Mouse (Mus musculus) heart, adult 2 months (tissue): ENCODE measurements around the gene Zer1. TPM values are rescaled to one million over a fixed set of nuclear protein-coding genes. Genes with fewer than 3 reads are reported as not detected.
"Not testable (repeated sequence)": the region's sequence is repeated elsewhere in the genome, so short reads cannot be mapped to it uniquely, and the experiment has no call there.

Experiments
- DNase-seq, 2 experiments: peaks; one replicate each; pipeline ENCODE4 v3.0.0; 2021
- H3K27ac ChIP-seq: fragments of 200-600 bp; 2 replicates; pipeline ENCODE4 v1.8.1; 2022
- H3K27me3 ChIP-seq: fragments of 200-500 bp; 2 replicates; pipeline ENCODE4 v1.6.1; 2012; ENCODE audit warnings: mild to moderate bottlenecking, low read length, inconsistent platforms, mixed read lengths; ENCODE audit not compliant: control insufficient read depth, insufficient read depth
- H3K36me3 ChIP-seq: fragments of 200-500 bp; 2 replicates; pipeline ENCODE4 v1.6.1; 2012; ENCODE audit warnings: low read length, inconsistent platforms; ENCODE audit not compliant: control insufficient read depth, insufficient read depth
- H3K4me1 ChIP-seq: fragments of 200-500 bp; 2 replicates; pipeline ENCODE4 v1.6.1; 2011; ENCODE audit warnings: low read length; ENCODE audit not compliant: control insufficient read depth, insufficient read depth
- H3K4me3 ChIP-seq: fragments of 200-600 bp; 2 replicates; pipeline ENCODE4 v1.8.1; 2022
- H3K79me2 ChIP-seq: fragments of 200-500 bp; replicated peaks from 2 replicates; pipeline ENCODE4 v1.6.1; 2012; ENCODE audit warnings: mild to moderate bottlenecking, inconsistent platforms, low read length, moderate library complexity, mixed read lengths; ENCODE audit not compliant: control insufficient read depth, insufficient read depth
- H3K9ac ChIP-seq: fragments of 200-500 bp; 2 replicates; pipeline ENCODE4 v1.6.1; 2012; ENCODE audit warnings: low read depth, mild to moderate bottlenecking, control low read depth, inconsistent platforms, low read length, mixed read lengths
- CTCF ChIP-seq: fragments of 200-600 bp; IDR thresholded peaks from 2 replicates; pipeline ENCODE4 v1.8.1; 2022; ENCODE audit warnings: antibody characterized with exemption, mild to moderate bottlenecking, moderate library complexity
- EP300 ChIP-seq: fragments of 200-500 bp; IDR thresholded peaks from 2 replicates; pipeline ENCODE4 v1.6.1; 2011; ENCODE audit warnings: low read depth, low read length, control low read depth; ENCODE audit not compliant: insufficient read depth
- POLR2A ChIP-seq: fragments of 200-500 bp; IDR thresholded peaks from 2 replicates; pipeline ENCODE4 v1.6.1; 2011; ENCODE audit warnings: mild to moderate bottlenecking, low read depth, low read length, control low read depth; ENCODE audit not compliant: insufficient read depth
- WGBS: fragments of 180-500 bp; shearing (Covaris S2); methylation state at CpG from one replicate; pipeline ENCODE4 v1.1.7; 2018; 5-methylcytosine and 5-hydroxymethylcytosine counted together
- intact Hi-C: fragments of 180-260 bp; cut with DNase I; formaldehyde crosslinking; loops from one replicate; pipeline ENCODE4 v1.15.1; 2025
- polyA plus RNA-seq: library from polyadenylated mRNA; depleted of rRNA; stranded (reverse); fragments of >200 nt; gene quantifications from 2 replicates; pipeline ENCODE4 v1.2.3, GENCODE M21; 2012
- total RNA-seq, 2 experiments: library from RNA; stranded (reverse); gene quantifications; 2 replicates each; pipeline ENCODE4 v1.2.3; 2021

The Zer1 gene
- total and polyA plus RNA-seq, 3 experiments: 21.9 to 45.1 (median 26.6) TPM

DNA sequence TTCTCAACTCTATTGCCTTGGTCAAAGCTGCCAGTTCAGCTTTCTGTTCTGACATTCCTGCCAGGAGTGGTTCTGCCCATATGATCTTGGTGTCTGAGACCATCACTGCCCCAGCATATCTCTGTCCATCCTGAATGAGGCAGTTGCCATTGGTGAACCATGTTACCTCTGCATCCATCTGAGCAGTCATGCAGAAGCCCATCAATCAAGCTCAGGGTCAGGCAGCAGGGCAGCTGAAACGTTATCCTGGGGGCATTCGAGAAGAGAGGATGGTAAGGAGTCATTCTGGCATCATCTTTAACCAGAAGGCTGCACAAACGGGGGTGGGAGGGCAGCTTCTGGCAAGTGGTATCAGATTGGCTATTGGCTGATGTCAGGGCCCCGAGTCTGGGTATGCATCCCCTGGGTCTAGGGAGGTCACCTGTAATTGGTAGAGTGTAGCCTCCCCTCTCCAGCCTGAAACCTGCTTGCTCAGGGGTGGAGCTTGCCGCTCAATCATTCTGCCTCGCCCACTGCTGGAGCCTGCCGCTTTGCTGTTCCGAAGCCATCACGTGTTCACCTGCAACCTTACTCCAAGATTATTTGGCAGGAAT is 40.1 kb upstream of the Zer1 start:
- no peaks in the 10 kb centered on the region for H3K4me1 ChIP-seq
- intact Hi-C loops: loop anchor here (5.0 kb wide), 1 partner anchor 122 kb away; no protein-coding TSS in a partner anchor

DNA sequence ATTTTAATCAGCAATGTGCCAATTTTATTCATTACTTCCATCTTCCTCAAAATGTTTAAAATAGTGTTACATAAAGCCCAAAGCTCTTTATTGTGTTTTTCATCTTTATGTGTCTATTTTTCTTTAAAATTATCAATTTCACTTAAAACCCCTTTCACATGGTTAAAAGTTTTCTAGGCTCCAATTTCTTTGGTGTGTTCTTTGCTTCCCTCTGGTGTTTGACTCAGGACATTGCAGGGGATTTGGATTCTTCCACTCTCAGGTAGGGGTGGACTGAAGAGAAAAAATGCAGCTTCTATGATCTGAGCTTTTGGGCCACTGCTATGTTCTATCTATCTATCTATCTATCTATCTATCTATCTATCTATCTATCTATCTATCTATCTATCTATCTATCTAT is 37.4 kb upstream of the Zer1 start:
- no peaks in the 10 kb centered on the region for H3K27me3 ChIP-seq

More for the DNA sequence above, 40.1 kb upstream of the Zer1 start:
- Histone ChIP-seq H3K27me3 (no peaks in the 10 kb centered on the region), H3K36me3 (no peaks in the 10 kb centered on the region), H3K9ac (no peak overlapping the region), H3K79me2 (no peaks in the 10 kb centered on the region), H3K4me3 (no peak overlapping the region), H3K27ac (no peak overlapping the region)
- TF ChIP-seq EP300 (no peak), POLR2A (no peak), CTCF (no peak)
- WGBS: 50% methylated on average over 9 of the region's 9 CpGs
- DNase-seq: no peak

DNA sequence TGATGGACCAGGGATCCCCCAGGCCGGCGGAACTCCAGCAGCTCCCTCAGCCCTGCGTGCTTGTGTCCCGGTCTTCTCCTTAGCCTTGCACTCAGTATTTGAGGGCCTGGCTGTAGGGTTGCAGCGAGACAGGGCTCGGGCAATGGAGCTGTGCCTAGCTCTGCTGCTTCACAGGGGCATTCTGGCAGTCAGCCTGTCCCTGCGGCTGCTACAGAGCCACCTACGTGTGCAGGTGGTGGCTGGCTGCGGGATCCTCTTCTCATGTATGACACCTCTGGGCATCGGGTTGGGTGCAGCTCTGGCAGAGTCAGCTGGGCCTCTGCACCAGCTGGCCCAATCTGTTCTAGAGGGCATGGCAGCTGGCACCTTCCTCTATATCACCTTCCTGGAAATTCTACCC is 35.5 kb upstream of the Zer1 start:
- not testable (repeated sequence) for DNase-seq, H3K4me3 ChIP-seq, H3K9ac ChIP-seq, H3K27me3 ChIP-seq, H3K36me3 ChIP-seq, H3K79me2 ChIP-seq, H3K27ac ChIP-seq, H3K4me1 ChIP-seq
- intact Hi-C loops: loop anchor here (5.0 to 10.0 kb wide), 2 partner anchors 55 to 118 kb away; no protein-coding TSS in a partner anchor
- 73% methylated on average over 9 of the region's 10 CpGs for WGBS

More for the DNA sequence above, 37.4 kb upstream of the Zer1 start:
- no peaks in the 10 kb centered on the region for H3K36me3 ChIP-seq
- no peak overlapping the region for H3K4me3 ChIP-seq
- DNase-seq: no peak
- no peak for TF ChIP-seq POLR2A
- peak; percentile 86 for TF ChIP-seq CTCF
- intact Hi-C loops: loop anchor here (1.0 to 5.0 kb wide), 2 partner anchors 34 to 120 kb away; no protein-coding TSS in a partner anchor
- H3K27ac ChIP-seq: no peak overlapping the region
- no peaks in the 10 kb centered on the region for H3K79me2 ChIP-seq
- no peaks in the 10 kb centered on the region for H3K4me1 ChIP-seq
- no peak overlapping the region for H3K9ac ChIP-seq

DNA sequence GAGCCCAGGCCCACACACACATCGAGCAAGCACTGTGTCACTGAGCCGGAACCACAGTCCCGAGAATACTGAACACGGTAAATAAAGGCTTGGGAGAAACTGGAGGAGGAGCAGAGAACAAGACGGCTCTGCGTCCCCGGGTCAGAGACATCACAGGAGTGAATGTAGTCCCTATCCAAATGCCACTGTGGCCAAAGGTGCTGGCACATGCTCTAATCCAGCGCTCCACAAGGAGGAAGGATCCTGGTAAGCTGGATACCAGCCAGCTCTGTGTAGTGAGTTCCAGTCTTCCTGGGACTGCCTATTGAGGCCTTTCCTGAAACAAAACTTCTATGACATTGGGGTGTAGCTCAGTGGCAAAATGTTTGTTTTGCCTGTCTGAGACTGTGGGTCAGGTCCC is 28.2 kb upstream of the Zer1 start:
- Histone ChIP-seq H3K4me3 (no peak overlapping the region), H3K27ac (no peak overlapping the region), H3K27me3 (no peaks in the 10 kb centered on the region), H3K4me1 (no peaks in the 10 kb centered on the region), H3K79me2 (no peaks in the 10 kb centered on the region), H3K9ac (no peak overlapping the region), H3K36me3 (no peaks in the 10 kb centered on the region)
- intact Hi-C loops: loop anchor here (10.0 kb wide), 1 partner anchor 48 kb away; no protein-coding TSS in a partner anchor
- TF ChIP-seq EP300 (no peak), CTCF (no peak), POLR2A (no peak)
- no peak for DNase-seq
- 76% methylated on average over 8 of the region's 8 CpGs for WGBS

DNA sequence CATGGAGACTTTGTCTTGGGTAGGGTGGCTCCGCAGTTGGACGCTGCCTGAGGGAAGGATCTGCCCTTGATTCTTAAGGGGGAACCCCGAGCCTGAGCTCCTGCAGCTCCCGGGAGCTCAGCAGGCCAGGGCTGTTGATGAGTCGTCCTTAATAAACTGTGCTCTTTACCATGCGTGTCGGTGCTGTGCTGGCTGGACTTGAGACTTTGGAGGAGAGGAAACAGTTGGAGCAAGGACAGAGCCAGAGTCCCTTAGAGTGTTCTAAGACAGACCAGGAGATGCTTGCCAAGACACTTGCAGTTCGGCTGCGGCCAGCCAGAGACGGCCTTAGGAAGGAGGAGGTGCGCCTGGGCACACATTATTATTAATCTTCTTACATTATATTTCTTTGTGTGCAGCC is 27.5 kb upstream of the Zer1 start:
- Histone ChIP-seq H3K79me2 (no peaks in the 10 kb centered on the region), H3K27me3 (no peaks in the 10 kb centered on the region), H3K27ac (no peak overlapping the region), H3K9ac (no peak overlapping the region), H3K4me1 (no peaks in the 10 kb centered on the region), H3K36me3 (no peaks in the 10 kb centered on the region), H3K4me3 (no peak overlapping the region)
- TF ChIP-seq EP300 (no peak), CTCF (no peak), POLR2A (no peak)
- no peak for DNase-seq
- WGBS: 74% methylated on average over 11 of the region's 11 CpGs
- intact Hi-C loops: loop anchor here (10.0 kb wide), 1 partner anchor 47 kb away; no protein-coding TSS in a partner anchor

DNA sequence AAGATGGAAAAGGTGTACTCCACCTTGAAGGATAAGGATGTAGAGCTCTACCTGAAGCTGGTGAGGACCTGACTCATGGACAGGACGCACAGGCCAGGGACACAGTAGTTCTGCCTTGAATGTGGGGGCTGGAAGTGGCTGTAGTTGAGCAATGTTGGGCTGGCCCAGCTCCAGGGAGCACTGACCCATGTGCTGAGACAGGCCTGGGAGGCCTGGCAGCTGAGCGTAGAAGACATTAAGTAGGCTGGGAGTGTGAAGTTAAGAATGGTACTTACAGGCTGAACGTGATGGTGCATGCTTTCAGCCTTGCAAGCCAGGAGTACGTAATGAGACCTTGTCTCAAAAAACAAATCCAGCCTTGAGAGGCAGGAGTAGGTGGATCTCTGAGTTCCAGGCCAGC is 23.1 kb upstream of the Zer1 start:
- WGBS: 75% methylated on average over 4 of the region's 4 CpGs
- Histone ChIP-seq H3K27ac (no peak overlapping the region), H3K4me1 (no peaks in the 10 kb centered on the region), H3K27me3 (no peaks in the 10 kb centered on the region), H3K36me3 (no peaks in the 10 kb centered on the region), H3K9ac (no peak overlapping the region), H3K4me3 (no peak overlapping the region), H3K79me2 (no peaks in the 10 kb centered on the region)
- no peak for TF ChIP-seq EP300
- TF ChIP-seq POLR2A: no peak
- TF ChIP-seq CTCF: no peak
- peak; percentile 62 to 67 for DNase-seq
- intact Hi-C loops: no loop called here

DNA sequence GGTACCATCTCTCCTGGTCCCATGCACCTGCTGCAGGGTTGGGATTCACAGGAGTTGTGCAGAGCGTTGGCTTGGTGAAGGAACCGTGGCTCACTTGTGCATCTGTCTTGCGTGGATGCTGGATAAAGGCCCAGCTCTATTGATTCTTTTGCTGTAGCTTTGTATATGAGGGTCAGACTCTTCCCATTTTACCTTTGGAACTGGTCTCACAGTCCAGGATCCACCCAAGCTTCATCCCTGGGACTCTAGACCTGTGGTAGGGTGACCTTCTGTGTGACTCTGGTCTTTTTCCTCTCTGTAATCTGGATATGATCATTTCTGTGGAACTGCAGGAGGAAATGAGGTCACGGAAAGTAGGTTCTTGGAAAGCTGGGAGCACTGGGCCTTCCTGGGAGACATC is 20.1 kb upstream of the Zer1 start:
- intact Hi-C loops: no loop called here
- Histone ChIP-seq H3K27ac (no peak overlapping the region), H3K4me3 (no peak overlapping the region), H3K79me2 (no peaks in the 10 kb centered on the region), H3K9ac (no peak overlapping the region), H3K36me3 (no peaks in the 10 kb centered on the region), H3K4me1 (no peaks in the 10 kb centered on the region), H3K27me3 (no peaks in the 10 kb centered on the region)
- no peak for TF ChIP-seq CTCF
- no peak for TF ChIP-seq EP300
- no peak for TF ChIP-seq POLR2A
- no peak for DNase-seq
- WGBS: 92% methylated on average over 4 of the region's 4 CpGs

DNA sequence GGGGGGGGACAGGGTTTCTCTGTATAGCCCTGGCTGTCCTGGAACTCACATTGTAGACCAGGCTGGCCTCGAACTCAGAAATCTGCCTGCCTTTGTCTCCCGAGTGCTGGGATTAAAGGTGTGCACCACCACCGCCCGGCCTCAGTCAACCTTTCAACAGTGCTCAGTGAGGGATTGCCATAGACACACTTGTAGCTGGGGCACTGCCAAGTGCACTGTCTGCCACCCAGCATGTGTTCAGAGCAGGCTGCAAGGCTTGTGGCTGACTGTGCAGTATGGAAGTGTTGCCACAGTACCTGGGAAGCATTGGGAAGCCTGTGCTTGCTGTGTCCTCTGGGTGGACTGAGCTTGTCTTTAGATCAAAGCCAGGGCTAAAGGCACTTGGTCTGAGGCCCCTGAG is 15.6 kb upstream of the Zer1 start:
- 78% methylated on average over 4 of the region's 4 CpGs for WGBS
- H3K36me3 ChIP-seq, H3K27ac ChIP-seq, H3K27me3 ChIP-seq, H3K9ac ChIP-seq, intact Hi-C loops, DNase-seq, H3K4me1 ChIP-seq, H3K79me2 ChIP-seq, H3K4me3 ChIP-seq: not testable (repeated sequence)
